Mouse (Mus musculus) gastrocnemius, postnatal 14 days (tissue): ENCODE data around the gene Tgfbi. TPM values are rescaled to one million over a fixed set of nuclear protein-coding genes. Genes with fewer than 3 reads are reported as not detected.

Source experiments
- DNase-seq: peaks from one replicate; pipeline ENCODE4 v3.0.0; 2021; ENCODE audit warnings: mixed read lengths
- intact Hi-C: fragments of 180-260 bp; cut with DNase I; formaldehyde crosslinking; loops from one replicate; pipeline ENCODE4 v1.15.1; 2025; ENCODE audit warnings: low total_unique reads
- total RNA-seq, 2 experiments: library from RNA; stranded (reverse); gene quantifications; 2 replicates each; pipeline ENCODE4 v1.2.3; 2021

Gene Tgfbi
- total RNA-seq, 2 experiments from 2014 or later = 33.5 to 45.6 TPM

DNA sequence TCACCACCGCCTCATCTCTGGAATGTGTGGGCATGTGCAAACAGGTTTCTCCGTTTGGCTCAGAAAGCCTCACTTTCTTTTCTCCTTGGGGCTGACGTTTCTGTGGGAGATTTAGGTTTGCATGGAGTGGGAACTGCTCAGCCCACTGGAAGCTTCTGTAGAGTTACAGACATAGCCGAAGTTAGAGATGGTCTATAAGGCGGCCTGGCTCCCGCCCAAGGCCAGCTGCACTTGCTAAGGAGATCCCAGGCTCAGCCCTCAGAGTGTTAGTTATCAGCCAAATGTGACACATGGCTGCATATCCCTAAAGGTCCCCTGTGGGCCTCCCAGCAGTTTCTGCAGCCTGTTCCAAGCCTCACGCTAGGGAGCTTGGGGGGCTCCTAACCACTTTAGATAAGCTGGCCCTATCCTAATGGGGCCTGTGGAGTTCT lies 15.3 kb upstream of the Tgfbi start:
- DNase-seq = no peak
- intact Hi-C loops = no loop called here

GRCm38 (mm10) chr13:56595246-56595645 lies 14.1 kb upstream of the Tgfbi start:
- intact Hi-C loops = no loop called here
- DNase-seq = no peak

GRCm38 (mm10) chr13:56597296-56597695 lies 12.0 kb upstream of the Tgfbi start:
- intact Hi-C loops = no loop called here
- DNase-seq = no peak

DNA sequence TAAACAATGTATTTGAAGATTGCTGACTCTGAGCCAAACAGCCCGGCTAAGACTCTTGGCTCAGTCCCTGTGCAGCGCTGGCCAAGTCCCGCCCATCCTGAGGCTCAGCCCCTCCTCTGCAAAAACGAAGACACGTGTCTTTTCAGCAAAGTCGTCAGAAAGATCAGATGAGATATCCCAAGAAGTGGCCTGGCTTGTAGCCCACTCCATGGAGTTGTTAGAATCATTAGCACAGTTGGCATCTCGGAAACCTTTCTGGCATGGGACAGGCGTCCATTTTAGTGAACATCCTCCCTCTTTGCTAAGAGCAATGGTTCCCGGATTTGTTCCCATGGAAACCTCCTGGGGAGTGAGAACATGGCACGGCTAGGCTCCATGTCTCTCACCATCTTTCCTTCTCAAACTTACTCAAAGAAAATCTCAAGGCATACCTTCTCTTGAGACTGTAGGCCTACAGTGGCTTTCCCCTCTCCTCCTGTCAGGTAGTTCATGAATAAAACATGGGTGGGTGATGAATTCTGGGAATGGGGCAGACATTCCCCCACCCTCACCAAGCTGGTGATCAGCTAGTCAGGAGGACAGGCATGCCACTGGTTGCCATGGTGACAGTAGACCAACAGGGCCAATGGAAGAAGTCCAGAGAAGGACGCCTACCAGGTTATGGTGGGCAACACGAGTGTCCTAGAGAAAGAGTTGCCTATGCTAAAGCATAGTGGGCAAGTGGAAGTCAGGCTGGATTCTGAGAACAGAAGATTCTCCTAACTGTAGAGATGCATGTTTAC lies 11.3 kb upstream of the Tgfbi start:
- peak; percentile 46 for DNase-seq
- intact Hi-C loops = no loop called here

DNA sequence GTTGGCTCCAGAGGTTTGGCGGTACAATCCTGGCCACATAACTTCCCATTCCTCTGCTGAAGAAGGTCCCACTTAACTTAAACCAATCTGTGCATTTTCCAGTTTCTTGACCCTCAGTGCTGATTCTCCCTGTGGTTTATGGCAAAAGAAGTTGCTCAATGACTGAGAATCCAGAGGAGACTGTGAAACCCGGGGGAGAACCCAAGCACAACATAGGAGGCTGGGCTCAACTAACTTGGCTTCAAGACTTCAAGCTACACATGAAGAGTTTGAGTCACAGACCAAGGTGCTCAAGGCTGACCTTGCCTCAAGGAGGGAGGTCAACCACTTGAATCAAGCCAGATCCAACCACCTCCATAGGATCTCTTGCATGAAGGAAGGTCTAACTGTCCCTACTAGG lies 9.8 kb upstream of the Tgfbi start:
- no peak for DNase-seq
- intact Hi-C loops = no loop called here

GRCm38 (mm10) chr13:56600216-56600890 lies 9.0 kb upstream of the Tgfbi start:
- intact Hi-C loops = no loop called here
- DNase-seq = peak; percentile 86

GRCm38 (mm10) chr13:56601199-56601598 lies 8.1 kb upstream of the Tgfbi start:
- intact Hi-C loops = no loop called here
- peak; percentile 59 for DNase-seq

DNA sequence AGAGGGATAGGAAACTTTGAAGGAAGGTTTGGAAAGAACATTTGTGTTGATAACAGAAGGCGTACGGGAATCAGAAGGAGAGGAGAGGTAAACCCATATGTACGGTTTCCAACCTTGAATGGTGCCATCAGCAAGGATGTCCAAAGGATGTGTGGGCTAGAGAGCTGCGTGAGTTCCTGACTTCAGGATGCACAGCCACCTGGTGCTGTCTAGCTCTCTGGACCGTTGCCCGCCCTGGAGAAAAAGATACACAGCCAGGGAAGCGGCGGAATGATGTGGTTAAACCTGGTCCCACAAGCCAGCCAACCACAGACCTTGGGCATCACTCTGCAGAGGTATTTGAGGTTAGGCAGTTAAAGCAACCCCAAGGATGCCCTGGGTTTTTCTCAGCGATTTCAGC lies 3.8 kb upstream of the Tgfbi start:
- DNase-seq = no peak
- intact Hi-C loops = no loop called here

GRCm38 (mm10) chr13:56606724-56607123 lies 2.6 kb upstream of the Tgfbi start:
- intact Hi-C loops = no loop called here
- DNase-seq = no peak

DNA sequence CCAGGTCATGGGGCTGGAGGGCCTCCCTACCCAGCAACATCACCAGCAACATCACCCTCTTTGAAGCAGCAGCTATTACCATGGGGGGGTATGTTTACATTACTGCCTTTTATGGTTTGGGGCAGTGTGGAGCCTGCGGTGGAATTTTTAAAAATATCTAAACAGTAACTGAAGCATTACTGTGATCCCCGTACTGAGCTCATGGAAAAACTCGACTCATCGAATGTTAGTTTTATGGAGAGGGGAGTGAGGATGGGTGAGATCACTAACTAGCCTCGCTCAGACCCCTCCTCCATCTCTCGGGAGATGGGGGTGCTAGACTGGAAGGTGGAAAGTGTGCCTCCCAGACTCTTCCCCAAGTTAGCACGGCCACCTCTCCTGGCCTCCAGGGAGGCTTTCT lies 2.1 kb upstream of the Tgfbi start:
- intact Hi-C loops = no loop called here

GRCm38 (mm10) chr13:56607846-56608245 lies 1.5 kb upstream of the Tgfbi start:
- DNase-seq = no peak
- intact Hi-C loops = no loop called here

More for the DNA sequence above, 2.1 kb upstream of the Tgfbi start:
- no peak for DNase-seq

DNA sequence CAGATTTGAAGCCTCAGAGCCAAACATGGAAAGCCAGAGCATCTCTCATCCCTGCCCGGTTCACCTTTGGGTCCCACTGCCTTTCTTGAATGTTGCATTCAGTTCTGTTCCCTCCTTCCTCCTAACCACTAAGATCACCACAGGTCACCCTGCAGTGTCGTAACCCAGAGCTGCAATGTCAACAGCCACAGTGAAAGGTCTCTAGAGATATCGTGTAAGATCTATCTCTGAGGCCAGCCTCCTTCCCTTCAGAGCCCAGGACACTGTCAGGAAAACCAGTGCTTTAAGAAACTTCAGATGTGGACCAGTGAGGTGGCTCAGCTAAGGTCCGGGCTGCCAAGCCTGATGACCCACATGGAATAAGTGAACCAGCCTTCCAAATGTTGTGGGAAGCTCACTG lies 1.8 kb downstream of the Tgfbi start:
- intact Hi-C loops = no loop called here
- no peak for DNase-seq

DNA sequence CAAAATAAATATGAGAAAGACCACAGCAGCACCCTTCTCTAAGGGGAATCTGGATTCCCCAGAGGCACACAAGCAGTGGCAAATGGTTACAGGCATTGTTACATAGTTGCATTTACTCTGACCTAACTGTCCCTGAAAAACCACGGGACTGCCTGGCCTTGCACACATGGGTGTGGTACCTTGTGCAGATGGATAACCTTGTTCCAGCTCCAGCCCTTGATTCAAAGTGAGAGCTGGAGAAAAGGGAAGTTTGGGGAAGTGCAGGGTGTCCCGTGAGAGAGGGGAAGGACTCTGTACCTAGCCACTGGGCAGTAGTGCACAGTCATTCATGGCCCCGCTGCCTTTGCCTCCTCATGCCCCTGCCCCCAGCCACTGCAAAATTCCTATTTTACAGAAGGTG lies 2.4 kb downstream of the Tgfbi start:
- DNase-seq = no peak
- intact Hi-C loops = no loop called here

GRCm38 (mm10) chr13:56612331-56612730 lies 3.0 kb downstream of the Tgfbi start:
- intact Hi-C loops = no loop called here

GRCm38 (mm10) chr13:56613366-56613998 lies 4.2 kb downstream of the Tgfbi start:
- DNase-seq = peak; percentile 81
- intact Hi-C loops = no loop called here

More at GRCm38 (mm10) chr13:56612331-56612730, 3.0 kb downstream of the Tgfbi start:
- DNase-seq = peak; percentile 48

DNA sequence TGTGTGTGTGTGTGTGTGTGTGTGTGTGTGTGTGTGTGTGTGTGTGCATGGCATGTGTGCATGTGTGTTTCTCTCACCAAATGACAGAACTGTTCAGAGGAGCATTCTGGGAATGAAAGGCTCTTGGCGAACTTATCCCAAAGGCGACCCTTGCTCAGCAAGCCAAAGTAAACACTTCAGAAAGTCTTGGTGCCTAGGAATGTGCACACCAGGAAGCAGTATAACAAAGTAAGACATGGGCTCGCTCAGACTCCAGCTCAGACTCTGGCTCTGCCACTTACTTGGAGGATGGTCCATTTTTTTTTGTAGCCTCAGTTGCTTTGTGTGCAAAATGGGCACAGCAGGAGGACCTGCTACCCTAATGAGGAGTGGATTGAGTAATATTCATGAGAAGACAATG lies 5.4 kb downstream of the Tgfbi start:
- intact Hi-C loops = no loop called here
- no peak for DNase-seq

- intact Hi-C loops = no loop called here
- no peak for DNase-seq
Measured at GRCm38 (mm10) chr13:56615223-56615622, 5.9 kb downstream of the Tgfbi start.

- DNase-seq = no peak
- intact Hi-C loops = no loop called here
Measured at GRCm38 (mm10) chr13:56615864-56616263, 6.5 kb downstream of the Tgfbi start.

DNA sequence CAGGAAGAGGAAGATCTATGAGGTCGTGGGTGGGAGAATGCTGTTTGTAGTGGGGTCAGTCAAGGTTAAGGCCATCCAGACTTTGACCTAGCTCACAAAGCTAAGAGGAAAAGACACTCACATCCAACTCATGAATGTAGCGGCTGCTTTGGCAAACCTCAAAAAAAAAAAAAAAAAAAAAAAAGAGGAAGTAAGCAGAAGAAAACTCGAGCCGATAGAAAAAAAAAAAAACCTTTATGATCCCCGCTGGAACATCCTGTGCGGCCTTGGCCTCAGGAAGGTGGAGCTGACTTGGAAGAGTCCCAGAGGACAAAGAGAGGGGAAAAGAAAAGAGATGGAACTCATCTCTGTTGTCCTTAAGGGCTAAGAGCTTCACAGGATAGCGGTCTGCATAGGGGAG lies 7.1 kb downstream of the Tgfbi start:
- no peak for DNase-seq
- intact Hi-C loops = no loop called here

- DNase-seq = no peak
- intact Hi-C loops = no loop called here
Measured at GRCm38 (mm10) chr13:56617197-56617596, 7.9 kb downstream of the Tgfbi start.
